In the genomic region with DNA sequence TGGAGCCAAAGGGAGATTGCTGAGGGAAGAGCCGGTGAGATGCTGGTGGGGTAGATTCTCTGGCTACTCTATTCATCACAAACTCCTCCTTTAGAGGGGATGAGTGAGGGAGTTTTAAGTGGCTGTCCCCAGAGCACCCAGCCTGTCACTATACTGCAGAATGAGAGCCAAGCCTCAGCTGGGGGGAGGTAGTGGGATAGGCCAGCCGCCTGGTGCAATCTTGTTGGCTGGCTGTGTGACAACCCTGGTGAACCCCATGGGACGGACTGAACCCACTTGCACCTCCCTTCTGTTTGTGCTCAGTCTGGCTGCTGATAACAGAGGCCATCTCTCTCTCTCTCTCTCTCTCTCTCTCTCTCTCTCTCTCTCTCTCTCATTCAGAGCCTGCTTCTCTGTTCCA, we compare ENCODE assay signal across 12 mouse cellular contexts.
A peak's percentile ranks its signal among the peaks of the same experiment; 100 is the strongest.
DNase-seq lines count a peak whose midpoint lies in the region; ATAC-seq and TF ChIP-seq lines count a peak whose summit lies in the region.
"Had no signal": no experiment of that assay in that cellular context is flagged by ENCODE, and none has a peak within 500 bp of the region (broad histone marks: within the 10 kb centered on the region; RNA-seq: fewer than 3 reads in every experiment).

No protein-coding gene starts in this region.

- peak; percentile 20 to 47 for DNase-seq in heart, adult 18-20 months
- no peak for DNase-seq in heart, embryonic 10.5 days (ENCODE audit: low spot score)
- DNase-seq in liver = peak; percentile 17
- DNase-seq in brain, embryonic 14.5 days (ENCODE audit: low read depth) = peak; percentile 39
- DNase-seq in heart, postnatal 14 days = peak; percentile 23 to 31
- no peak for DNase-seq in thymus, postnatal 36 days
- DNase-seq in layer of hippocampus, postnatal 10 days (ENCODE audit: low spot score in 2 of 2) = no peak
- DNase-seq: adrenal gland, adult 2 months; layer of hippocampus, adult 9-11 months had no signal

- no peaks in the 10 kb centered on the region for H3K36me3 ChIP-seq in heart, embryonic 10.5 days
- no peaks in the 10 kb centered on the region for H3K36me3 ChIP-seq in liver, embryonic 12.5 days

- H3K4me1 ChIP-seq in heart, embryonic 10.5 days = no peaks in the 10 kb centered on the region
- H3K4me1 ChIP-seq in liver, embryonic 12.5 days = no peaks in the 10 kb centered on the region

- H3K4me2 ChIP-seq in liver, embryonic 12.5 days = no peak overlapping the region

- TF ChIP-seq POLR2A in brain, embryonic 14.5 days (IDR thresholded peaks at IDR 0.05; ENCODE audit: borderline replicate concordance, extremely low read depth, insufficient read depth, insufficient read length, poor library complexity, severe bottlenecking) = no peak

- H3K27ac ChIP-seq in heart, embryonic 10.5 days = no peak overlapping the region
- no peak overlapping the region for H3K27ac ChIP-seq in liver, embryonic 12.5 days

- no peak for TF ChIP-seq CTCF in brain, embryonic 14.5 days (IDR thresholded peaks at IDR 0.05; ENCODE audit: borderline replicate concordance, extremely low read depth, insufficient read depth, insufficient read length)

- H3K9me3 ChIP-seq in heart, embryonic 10.5 days = no peaks in the 10 kb centered on the region
- no peaks in the 10 kb centered on the region for H3K9me3 ChIP-seq in liver, embryonic 12.5 days (replicated peaks)

- no peaks in the 10 kb centered on the region for H3K27me3 ChIP-seq in heart, embryonic 10.5 days (ENCODE audit: insufficient read depth, poor library complexity, severe bottlenecking)
- H3K27me3 ChIP-seq in liver, embryonic 12.5 days (replicated peaks) = no peaks in the 10 kb centered on the region

- no peak overlapping the region for H3K4me3 ChIP-seq in heart, embryonic 10.5 days
- H3K4me3 ChIP-seq in liver, embryonic 12.5 days = no peak overlapping the region

- WGBS in heart, embryonic 10.5 days = 47% methylated on average over 3 of the region's 3 CpGs
- 44% methylated on average over 3 of the region's 3 CpGs for WGBS in liver, embryonic 12.5 days (ENCODE audit: insufficient replicate concordance)

- intact Hi-C loops in heart, postnatal 14 days (cut with DNase I) = no loop called here

- H3K9ac ChIP-seq in liver, embryonic 12.5 days = no peak overlapping the region

- ATAC-seq in liver, embryonic 12.5 days = no peak
- ATAC-seq: lung, postnatal 0 days; Patski had no signal

Comparison
In these comparisons a context has a peak if more than half of its experiments do, and no peak if none do; other contexts are left out.
1. DNase-seq: peak in heart, adult 18-20 months (2 of 2), liver (single experiment), brain, embryonic 14.5 days (single experiment) and heart, postnatal 14 days (2 of 2); none in heart, embryonic 10.5 days (single experiment), thymus, postnatal 36 days (0 of 2) and layer of hippocampus, postnatal 10 days (0 of 2).